Mouse (Mus musculus): ENCODE results near the gene Spag6l.

- TF ChIP-seq CTCF (IDR thresholded peaks at IDR 0.05; ENCODE audit: borderline replicate concordance, insufficient read depth, low read length), result no peak
- TF ChIP-seq POLR2A (IDR thresholded peaks at IDR 0.05; ENCODE audit: low read depth, low read length), result no peak
Measured at GRCm38 (mm10) chr16:16806325-16806724, 22.9 kb downstream of the Spag6l start.
